Mouse (Mus musculus) frontal cortex, adult (tissue): ENCODE measurements around the gene Erbb4.
A peak's percentile ranks its signal among the peaks of the same experiment; 100 is the strongest.

ENCODE experiments used
- ATAC-seq: cut with Nextera tagmentation; 2 replicates; pipeline ENCODE4 v1.9.2; 2017; ENCODE audit warnings: mild to moderate bottlenecking, moderate library complexity, mixed read lengths; ENCODE audit not compliant: low TSS enrichment

Erbb4 gene

GRCm38 (mm10) chr1:68542942-68543341 is 564.9 kb downstream of the Erbb4 start:
- no peak for ATAC-seq

GRCm38 (mm10) chr1:68517820-68518219 is 590.0 kb downstream of the Erbb4 start:
- no peak for ATAC-seq

- no peak for ATAC-seq
Observed at GRCm38 (mm10) chr1:68503873-68504272, 604.0 kb downstream of the Erbb4 start.

- no peak for ATAC-seq
Observed at GRCm38 (mm10) chr1:68501561-68501960, 606.3 kb downstream of the Erbb4 start.

- no peak for ATAC-seq
Observed at GRCm38 (mm10) chr1:68466390-68466960, 641.4 kb downstream of the Erbb4 start.

- no peak for ATAC-seq
Observed at GRCm38 (mm10) chr1:68451274-68451673, 656.6 kb downstream of the Erbb4 start.

GRCm38 (mm10) chr1:68424336-68424983 is 683.4 kb downstream of the Erbb4 start:
- no peak for ATAC-seq

- ATAC-seq, result no peak
Observed at GRCm38 (mm10) chr1:68401204-68401603, 706.7 kb downstream of the Erbb4 start.

GRCm38 (mm10) chr1:68371531-68371930 is 736.3 kb downstream of the Erbb4 start:
- peak; percentile 50; the same call in 1 of the 2 replicates for ATAC-seq

- no peak for ATAC-seq
Observed at GRCm38 (mm10) chr1:68333714-68334113, 774.1 kb downstream of the Erbb4 start.

- no peak for ATAC-seq
Observed at GRCm38 (mm10) chr1:68305813-68306212, 802.0 kb downstream of the Erbb4 start.

GRCm38 (mm10) chr1:68284443-68284842 is 823.4 kb downstream of the Erbb4 start:
- no peak for ATAC-seq

GRCm38 (mm10) chr1:68275819-68276218 is 832.0 kb downstream of the Erbb4 start:
- peak; percentile 85 for ATAC-seq

GRCm38 (mm10) chr1:68178580-68178979 is 929.3 kb downstream of the Erbb4 start:
- no peak for ATAC-seq

- no peak for ATAC-seq
Observed at GRCm38 (mm10) chr1:68155253-68155652, 952.6 kb downstream of the Erbb4 start.

GRCm38 (mm10) chr1:68150572-68150971 is 957.3 kb downstream of the Erbb4 start:
- ATAC-seq, result no peak

GRCm38 (mm10) chr1:68142562-68143350 is 965.1 kb downstream of the Erbb4 start:
- ATAC-seq, result no peak

- peak; percentile 91 for ATAC-seq
Observed at GRCm38 (mm10) chr1:68134943-68135342, 972.9 kb downstream of the Erbb4 start.

- ATAC-seq, result peak; percentile 79
Observed at GRCm38 (mm10) chr1:68134450-68134849, 973.4 kb downstream of the Erbb4 start.

GRCm38 (mm10) chr1:68123541-68123940 is 984.3 kb downstream of the Erbb4 start:
- no peak for ATAC-seq

GRCm38 (mm10) chr1:68120364-68120763 is 987.5 kb downstream of the Erbb4 start:
- peak; percentile 78 for ATAC-seq

GRCm38 (mm10) chr1:68115721-68116120 is 992.1 kb downstream of the Erbb4 start:
- ATAC-seq, result no peak

- no peak for ATAC-seq
Observed at GRCm38 (mm10) chr1:68106543-68106860, 1001.4 kb downstream of the Erbb4 start.
